Mouse (Mus musculus): ENCODE results near the gene Acsf3. TPM values are rescaled to one million over a fixed set of nuclear protein-coding genes. Genes with fewer than 3 reads are reported as not detected.

The Acsf3 gene
- total RNA-seq (2017), result 7.3 and 7.9 TPM in 2 replicates

- ATAC-seq (replicated peaks; ENCODE audit: low read depth, poor library complexity, severe bottlenecking), result peak; percentile 46
Observed at GRCm38 (mm10) chr8:122775285-122776155, at the start of gene Acsf3. TSS of gene Acsf3 (plus strand) at chr8:122775486.

GRCm38 (mm10) chr8:122726789-122727188 lies 48.5 kb upstream of the Acsf3 start:
- ATAC-seq (replicated peaks; ENCODE audit: low read depth, poor library complexity, severe bottlenecking), result no peak

- peak; percentile 70 for ATAC-seq (replicated peaks; ENCODE audit: low read depth, poor library complexity, severe bottlenecking)
Observed at GRCm38 (mm10) chr8:122727412-122727811, 47.9 kb upstream of the Acsf3 start.

DNA sequence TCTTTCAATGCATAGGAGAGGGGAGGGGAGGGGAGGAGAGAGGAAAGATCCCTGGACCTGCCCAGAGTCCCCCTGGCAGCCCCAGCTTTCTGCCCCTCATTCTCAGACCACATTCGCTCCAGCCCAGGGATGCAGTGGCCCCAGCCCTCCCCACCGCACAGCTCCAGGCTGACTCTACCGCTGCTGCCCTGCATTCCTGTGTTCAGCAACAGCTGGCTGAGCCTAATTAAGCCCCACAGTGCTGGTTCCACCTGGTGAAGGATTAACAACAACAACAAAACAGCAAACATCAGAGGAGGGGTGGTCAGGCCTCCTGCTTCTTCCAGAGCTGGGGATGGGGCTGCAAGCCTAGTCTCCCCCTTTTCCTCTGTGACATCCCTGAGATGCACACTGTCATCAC lies 46.7 kb upstream of the Acsf3 start:
- no peak for ATAC-seq (replicated peaks; ENCODE audit: low read depth, poor library complexity, severe bottlenecking)

- ATAC-seq (replicated peaks; ENCODE audit: low read depth, poor library complexity, severe bottlenecking), result no peak
Observed at GRCm38 (mm10) chr8:122735110-122735509, 40.2 kb upstream of the Acsf3 start.

GRCm38 (mm10) chr8:122735542-122736473 lies 39.5 kb upstream of the Acsf3 start:
- ATAC-seq (replicated peaks; ENCODE audit: low read depth, poor library complexity, severe bottlenecking), result peak; percentile 80

GRCm38 (mm10) chr8:122736623-122737022 lies 38.7 kb upstream of the Acsf3 start:
- ATAC-seq (replicated peaks; ENCODE audit: low read depth, poor library complexity, severe bottlenecking), result no peak

- ATAC-seq (replicated peaks; ENCODE audit: low read depth, poor library complexity, severe bottlenecking), result peak; percentile 31; the same call in 1 of the 2 replicates
Observed at GRCm38 (mm10) chr8:122737071-122737470, 38.2 kb upstream of the Acsf3 start.

GRCm38 (mm10) chr8:122737886-122738285 lies 37.4 kb upstream of the Acsf3 start:
- ATAC-seq (replicated peaks; ENCODE audit: low read depth, poor library complexity, severe bottlenecking), result no peak

GRCm38 (mm10) chr8:122739102-122739725 lies 36.1 kb upstream of the Acsf3 start:
- ATAC-seq (replicated peaks; ENCODE audit: low read depth, poor library complexity, severe bottlenecking), result no peak

GRCm38 (mm10) chr8:122742471-122742870 lies 32.8 kb upstream of the Acsf3 start:
- no peak for ATAC-seq (replicated peaks; ENCODE audit: low read depth, poor library complexity, severe bottlenecking)

- ATAC-seq (replicated peaks; ENCODE audit: low read depth, poor library complexity, severe bottlenecking), result no peak
Observed at GRCm38 (mm10) chr8:122745022-122745749, 30.1 kb upstream of the Acsf3 start.

DNA sequence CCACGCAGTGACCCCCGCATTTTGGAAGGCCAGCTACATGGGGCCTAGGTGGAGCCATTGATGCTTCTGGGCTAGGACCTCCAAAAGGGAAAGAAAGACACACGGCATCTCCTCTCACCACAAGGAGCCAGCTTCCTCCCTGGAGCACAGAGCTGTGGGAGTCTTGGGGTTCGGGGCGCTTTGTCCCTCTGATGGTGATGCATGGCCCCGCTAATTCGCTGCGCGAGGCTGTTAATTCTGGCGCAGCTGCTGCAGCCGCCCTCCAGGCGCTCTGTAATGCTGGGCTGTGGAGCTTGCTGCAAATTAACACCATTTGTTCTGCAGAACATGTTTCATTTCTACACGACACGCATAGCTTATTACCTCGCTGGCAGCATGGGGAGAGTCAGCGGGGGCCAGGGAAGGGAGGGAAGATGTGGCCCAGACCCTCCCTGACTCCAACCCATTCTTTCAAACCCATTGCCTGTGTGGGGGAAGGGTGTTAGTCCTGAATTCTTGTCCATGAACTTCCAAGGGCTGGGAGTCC lies 29.5 kb upstream of the Acsf3 start:
- ATAC-seq (replicated peaks; ENCODE audit: low read depth, poor library complexity, severe bottlenecking), result no peak

GRCm38 (mm10) chr8:122746439-122746838 lies 28.8 kb upstream of the Acsf3 start:
- ATAC-seq (replicated peaks; ENCODE audit: low read depth, poor library complexity, severe bottlenecking), result no peak

DNA sequence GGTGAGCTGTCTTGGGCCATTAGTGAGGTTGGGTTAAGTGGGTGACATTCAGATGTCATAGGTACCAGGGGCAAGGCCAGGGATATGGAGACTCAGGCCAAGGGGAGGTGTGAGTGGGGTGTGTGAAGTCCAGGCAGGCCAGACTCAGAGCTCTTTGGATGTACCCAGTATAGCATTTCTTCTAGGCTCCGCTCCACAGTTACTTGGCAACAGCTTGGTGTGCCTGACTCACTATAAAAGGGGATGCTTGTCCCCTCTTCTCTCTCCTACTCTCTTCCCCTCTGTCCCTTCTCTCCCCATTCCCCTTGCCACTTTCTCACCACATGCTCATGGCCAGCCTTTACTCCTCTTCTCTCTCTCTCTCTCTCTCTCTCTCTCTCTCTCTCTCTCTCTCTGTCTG lies 27.5 kb upstream of the Acsf3 start:
- no peak for ATAC-seq (replicated peaks; ENCODE audit: low read depth, poor library complexity, severe bottlenecking)

DNA sequence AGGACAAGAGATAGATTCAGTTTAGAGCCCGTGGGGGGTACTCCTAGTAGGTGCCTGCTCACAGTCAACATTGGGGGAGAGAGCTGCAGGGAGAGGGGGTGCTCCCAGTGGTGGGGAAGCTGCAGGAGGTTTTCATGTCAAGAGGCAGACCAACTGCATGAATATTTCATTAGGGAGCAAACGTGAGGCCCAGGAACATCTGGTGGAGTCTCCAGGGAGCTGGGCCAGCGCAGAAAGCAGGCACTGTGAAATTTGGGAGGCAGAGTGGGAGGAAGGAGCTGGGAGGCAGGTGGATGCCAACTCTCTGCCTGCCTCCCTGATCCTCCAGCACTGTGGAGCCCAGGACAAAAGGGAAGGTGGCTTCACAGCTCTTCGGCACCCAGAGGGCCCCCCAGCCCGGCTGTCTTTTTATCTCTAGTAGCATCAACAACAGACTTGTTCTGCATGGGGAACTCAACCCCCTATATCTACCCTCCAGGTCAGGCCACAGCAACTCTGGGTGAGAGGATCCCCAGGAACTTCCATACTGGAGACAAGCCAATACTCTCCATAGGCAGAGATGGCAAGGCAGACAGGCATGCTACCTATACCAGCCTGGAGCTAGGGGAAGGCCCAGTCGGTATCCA lies 25.8 kb upstream of the Acsf3 start:
- no peak for ATAC-seq (replicated peaks; ENCODE audit: low read depth, poor library complexity, severe bottlenecking)

GRCm38 (mm10) chr8:122751342-122751741 lies 23.9 kb upstream of the Acsf3 start:
- ATAC-seq (replicated peaks; ENCODE audit: low read depth, poor library complexity, severe bottlenecking), result no peak

GRCm38 (mm10) chr8:122752111-122752721 lies 23.1 kb upstream of the Acsf3 start:
- no peak for ATAC-seq (replicated peaks; ENCODE audit: low read depth, poor library complexity, severe bottlenecking)

GRCm38 (mm10) chr8:122758597-122758996 lies 16.7 kb upstream of the Acsf3 start:
- no peak for ATAC-seq (replicated peaks; ENCODE audit: low read depth, poor library complexity, severe bottlenecking)
